Mouse (Mus musculus): ENCODE data around the gene Fam184b.

Fam184b gene

DNA sequence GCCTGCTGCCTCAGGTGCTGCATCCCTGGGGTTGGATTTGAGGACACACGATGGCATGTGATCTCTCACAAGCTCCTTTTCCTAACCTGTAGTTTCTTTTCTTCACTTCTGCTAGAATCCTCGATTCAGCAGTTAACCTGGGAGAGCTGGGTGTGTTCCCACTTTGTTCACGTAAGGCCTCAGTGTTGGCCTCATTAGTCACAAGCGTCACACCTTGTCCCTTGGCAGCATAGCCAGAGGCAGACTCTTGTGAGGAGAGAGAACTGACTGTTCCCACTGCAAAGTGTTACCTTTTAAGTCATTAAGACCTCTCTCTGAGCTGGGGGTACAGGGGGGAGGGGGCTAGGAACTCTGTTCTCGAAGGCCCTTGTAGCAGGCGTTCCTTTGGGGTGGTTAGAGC is 126.5 kb downstream of the Fam184b start:
- no peak for DNase-seq

DNA sequence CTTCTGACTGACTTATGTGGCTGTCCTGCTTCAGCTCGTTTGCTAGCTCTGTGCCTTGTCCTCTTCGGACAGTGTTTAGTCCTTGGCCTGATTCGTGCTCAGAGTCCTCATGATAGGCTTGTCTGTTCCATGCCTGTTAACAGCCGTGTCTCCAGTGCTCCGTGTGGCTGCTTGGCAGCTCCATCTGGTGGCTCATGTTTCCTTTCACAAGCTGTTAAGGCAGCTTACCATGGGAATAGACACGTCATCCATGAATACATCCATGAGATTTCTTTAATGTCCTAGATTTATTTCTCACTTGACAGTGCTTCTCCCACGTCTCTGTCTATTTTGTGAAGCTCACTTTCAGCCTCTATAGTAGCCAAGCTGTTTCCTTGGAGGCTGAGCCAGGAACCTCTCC is 129.3 kb downstream of the Fam184b start:
- DNase-seq = no peak

DNA sequence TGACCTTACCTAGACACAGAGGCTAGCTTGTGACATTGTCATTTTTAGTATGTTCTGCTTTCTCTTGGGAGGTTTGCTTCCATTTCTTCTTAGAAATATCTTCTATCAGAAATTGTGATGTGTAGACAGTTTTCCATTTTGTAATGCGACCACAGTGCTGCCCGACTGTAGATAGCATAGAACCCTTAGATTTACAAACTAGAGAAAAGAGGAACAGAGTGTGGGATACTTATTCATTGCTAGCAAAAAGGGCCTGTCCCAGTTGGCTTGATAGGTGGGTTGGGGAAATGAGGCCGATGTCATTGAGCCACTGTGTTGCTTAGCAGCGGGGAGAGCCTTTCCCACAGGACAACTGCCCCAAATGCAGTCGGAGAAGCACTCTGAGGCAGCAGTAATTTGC is 141.8 kb downstream of the Fam184b start:
- DNase-seq = no peak

DNA sequence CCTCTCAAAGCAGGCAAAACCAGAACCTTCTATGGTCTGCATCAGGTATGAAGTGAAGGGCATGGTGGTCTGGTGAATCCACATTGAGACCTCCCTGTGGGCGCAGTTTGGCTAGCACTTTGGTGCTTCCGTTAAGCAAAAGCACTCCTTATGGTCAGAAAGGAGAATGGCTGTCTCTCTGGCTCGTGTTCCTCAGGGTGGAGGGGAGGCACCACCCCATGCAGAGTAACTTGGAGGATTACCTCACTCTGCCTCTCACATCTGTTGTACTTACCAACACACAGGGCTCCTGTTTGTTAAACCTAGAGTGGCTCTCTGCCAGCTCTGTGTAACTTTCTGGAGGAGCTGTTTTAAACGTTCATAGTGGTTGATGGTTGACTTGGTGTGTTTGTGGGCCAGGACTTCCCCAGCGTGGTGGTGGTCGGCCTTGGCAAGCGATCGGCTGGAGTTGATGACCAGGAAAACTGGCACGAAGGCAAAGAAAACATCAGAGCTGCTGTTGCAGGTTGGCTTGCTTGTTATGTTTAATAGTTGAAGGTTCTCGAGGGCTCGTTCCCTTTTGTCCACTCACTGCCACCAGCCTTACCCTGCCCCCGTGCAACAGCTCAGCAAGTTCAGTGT is 142.4 kb downstream of the Fam184b start:
- no peak for DNase-seq

DNA sequence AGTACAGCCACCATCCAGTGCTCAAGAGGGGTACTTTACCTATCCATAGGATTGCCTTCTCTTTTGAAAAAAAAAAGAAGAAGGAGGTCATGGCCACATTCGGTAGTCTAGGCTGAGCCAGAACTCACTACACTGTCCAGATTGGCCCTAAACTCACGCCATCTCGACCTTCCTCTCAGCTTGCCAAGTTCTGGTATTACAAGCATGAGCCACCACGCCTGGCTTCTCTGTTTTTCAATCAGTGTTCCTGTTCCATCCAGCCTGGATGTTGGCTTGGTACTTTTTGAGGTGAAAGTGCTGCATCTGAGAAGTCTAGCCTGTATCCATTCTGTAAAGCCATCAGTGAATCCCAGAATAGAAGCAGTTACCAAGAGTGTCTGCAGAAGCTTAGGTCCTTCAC is 142.9 kb downstream of the Fam184b start:
- DNase-seq = no peak

DNA sequence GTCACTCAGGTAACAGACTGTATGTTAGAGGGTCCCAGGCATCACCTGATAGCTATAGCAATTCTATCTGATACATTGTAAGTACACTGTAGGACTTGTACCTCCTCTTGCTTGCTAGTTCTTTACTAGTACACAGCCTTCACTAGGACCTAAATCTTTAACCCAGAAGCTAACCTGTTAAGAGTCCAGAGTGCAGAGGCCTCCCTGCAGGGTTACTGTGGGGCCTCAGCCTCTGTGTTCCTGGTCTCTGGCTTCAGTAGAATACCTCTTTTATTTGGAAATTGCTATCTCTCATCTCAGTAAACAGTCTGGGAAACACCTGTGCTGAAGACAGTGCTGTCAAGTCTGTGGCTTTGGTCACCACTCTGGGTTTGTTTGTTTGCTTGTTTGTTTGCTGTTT is 143.4 kb downstream of the Fam184b start:
- no peak for DNase-seq

DNA sequence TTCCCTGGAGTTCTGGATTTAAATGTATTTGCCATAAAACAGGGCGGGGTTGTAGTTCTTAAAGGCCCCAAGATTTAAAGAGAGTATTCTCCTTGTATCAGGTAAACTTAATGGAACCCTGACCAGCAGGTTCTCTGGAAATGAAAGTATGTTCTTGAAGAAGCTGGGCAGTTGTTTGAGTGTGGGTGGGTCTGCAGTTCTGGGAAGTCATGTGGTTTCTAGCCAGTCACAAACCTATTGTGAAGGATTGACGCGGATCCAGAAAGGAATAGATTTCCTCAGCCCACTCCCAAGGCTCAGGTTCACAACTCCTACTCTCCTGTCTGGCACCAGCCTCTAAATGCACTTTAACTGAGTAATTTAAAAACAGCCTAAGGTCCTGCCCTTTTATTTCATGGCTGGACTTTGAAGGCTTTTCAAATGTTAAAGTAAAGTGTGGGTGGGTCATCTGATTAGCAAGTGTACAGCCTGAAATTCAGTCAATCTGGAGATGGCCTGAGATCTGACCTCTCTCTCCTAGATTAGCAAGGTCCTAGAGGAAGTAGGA is 143.9 kb downstream of the Fam184b start:
- no peak for DNase-seq

DNA sequence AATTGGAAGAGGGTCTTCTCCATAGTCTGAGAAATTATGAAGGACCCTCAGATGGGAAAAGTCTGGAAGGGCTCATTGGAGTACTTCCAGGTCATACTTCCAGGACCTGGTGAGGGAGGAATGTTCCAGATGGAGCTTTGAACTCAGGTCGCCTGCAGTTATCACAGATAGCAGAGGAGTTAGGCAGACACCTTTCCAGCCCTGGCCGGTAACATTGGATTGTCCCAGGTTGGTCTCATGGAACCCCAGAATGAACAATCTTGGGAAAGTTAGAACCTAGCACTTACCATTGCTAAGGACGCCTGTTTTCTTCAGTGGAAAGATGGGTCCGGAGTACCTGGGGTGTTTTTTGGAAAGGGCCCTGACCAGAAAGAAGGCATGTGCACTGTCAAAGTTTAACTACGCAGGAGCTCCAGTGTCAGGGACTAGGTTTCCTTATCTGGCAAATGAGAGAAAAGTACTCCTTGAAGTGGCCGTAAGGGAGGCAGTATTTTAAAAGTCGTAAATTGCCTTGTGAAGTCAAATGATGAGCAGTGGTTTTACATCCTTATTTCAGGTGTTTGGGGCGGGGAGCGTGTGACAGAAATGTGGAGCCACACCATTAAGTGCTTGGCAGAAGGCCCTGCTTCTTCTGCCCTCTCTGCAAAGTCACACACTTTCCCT is 145.2 kb downstream of the Fam184b start:
- no peak for DNase-seq

DNA sequence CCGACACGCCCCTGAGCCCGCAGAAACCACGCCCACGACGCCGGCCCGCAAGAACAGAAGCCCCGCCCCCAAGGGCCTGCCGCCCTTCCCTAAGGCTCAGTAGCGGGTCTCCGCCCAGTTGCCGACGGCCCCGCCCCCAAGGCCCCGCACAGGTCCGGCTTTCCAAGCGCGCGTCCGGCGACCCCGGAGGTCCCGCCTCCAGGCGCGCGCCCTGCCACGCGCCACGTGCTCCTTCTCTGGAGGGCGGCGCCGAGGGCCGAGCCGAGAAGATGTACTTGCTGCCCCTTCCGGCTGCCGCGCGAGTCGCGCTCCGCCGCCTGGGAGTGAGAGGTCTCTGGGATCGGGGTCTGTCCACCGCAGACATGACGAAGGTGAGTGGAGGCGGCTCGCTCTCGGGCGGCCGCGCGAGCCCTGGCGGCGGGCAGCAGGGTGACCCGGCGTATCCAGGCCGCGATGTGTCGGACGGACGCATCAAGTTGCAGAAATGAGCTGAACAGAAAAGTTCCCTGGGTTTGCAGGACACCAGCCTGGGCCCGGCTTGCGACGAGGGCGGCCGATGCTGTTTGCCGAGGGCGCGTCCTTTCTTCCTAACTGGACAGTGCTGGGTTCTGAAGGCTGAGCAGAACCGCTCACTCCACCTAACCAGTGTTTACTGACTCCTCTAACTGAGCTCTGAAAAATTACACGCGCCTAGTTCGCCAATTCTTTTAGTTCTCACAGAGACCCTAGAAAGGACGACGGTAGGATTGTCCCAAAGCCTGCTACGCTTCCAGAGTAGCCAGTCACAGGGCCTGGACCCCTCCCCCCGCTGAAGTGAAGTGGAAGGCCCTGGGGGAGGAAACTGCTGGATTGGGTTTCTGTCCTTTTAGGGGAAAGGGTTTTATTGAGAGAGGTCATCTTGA is 146.0 kb downstream of the Fam184b start, which contains the start of gene Lap3:
Gene Lap3 (plus strand): TSS at position 184 of the 902 bp plus-strand sequence.
- DNase-seq = peak; percentile 97

DNA sequence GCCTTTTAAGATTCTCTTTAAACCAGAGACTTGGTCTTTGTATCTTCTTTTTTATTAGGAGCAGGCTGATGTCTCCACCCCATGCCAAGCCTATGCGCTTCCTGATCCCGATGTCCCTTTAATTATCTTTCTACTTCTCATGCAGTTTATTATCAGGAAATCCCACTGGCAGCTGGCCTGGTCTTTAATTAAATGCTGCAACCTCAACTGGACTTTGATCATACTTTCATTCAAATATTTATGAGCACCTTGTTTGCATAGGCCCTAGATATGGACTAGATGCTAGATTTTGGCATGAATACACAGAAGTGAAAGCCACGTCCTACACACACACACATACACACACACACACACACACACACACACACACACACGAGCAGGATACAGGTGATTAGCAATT is 147.6 kb downstream of the Fam184b start:
- DNase-seq = no peak

DNA sequence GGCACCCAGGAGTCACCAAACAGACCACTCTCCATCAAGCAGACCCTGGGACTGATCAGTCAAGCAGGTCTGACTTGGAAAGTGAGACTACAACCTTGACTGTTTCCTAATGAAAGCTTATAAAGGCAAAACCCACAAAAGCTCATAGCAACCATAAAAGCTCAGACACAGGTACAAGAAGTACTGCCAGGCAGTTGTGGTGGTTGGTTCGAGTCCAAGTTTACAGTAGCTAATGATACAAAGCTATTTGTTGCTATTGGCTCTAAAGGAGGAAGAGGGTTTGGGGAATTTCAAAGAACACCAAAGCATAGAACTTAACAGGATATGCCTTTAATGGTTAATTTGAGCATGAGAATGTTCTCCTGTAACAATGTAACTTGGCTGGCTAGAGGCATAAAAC is 155.8 kb downstream of the Fam184b start:
- no peak for DNase-seq

DNA sequence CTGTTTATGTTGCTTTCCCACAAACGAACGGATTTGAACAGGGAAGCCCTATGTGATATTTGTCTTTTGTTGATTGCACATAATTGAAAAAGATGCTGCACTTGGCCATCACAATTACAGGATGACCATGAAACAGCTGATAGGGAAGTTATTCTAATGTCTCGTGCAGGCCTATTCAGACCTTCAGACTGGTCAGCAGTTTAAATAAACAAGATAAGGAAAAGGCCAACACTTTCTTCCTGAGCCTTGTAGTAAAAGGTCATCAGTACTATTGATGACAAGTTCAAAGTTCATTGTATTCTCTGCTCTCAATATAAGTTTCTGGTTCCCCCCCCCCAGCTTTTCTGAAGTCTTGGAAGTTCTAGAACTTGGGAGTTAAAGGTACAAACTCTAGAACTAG is 156.8 kb downstream of the Fam184b start:
- no peak for DNase-seq

DNA sequence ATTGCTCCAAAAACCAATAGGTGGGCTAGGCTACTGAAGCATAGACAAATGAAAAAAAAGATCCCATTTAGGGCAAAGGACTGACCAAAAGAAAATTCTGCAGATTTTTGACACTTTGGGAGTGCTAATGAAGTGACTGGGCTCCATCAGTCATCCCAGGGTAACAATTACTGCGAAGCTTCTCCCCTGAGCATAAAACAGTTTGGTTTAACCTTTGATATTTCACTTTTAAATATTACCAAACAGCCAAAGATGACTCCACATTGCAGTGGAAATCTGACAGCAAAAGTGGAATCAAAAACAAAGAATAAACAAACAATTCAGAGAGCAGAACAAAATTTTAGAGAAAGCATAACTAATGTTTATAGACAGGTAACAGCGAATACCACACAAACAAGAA is 158.3 kb downstream of the Fam184b start:
- DNase-seq = no peak

DNA sequence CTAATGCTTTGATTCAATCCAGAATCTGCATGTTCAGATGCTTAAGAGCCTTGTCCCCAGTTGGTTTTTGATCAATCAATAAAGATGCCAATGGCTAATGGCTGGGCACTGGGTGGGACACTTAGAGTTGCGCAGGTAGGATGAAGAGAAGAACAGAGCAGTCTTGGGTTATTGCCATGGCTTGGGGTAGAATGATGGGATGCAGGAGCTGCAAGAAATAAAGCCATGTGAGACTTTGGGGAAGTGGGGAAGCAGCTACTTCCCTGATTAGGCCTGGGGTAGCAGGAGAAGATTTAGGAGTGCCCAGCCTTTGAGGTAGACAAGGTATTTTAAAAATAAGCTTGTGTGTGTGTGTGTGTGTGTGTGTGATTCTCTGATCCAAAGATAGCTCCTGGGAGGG is 159.3 kb downstream of the Fam184b start:
- DNase-seq = no peak
